Mouse (Mus musculus) MEL (cell line): ENCODE results near the gene Grk2. TPM values are rescaled to one million over a fixed set of nuclear protein-coding genes. Genes with fewer than 3 reads are reported as not detected.
A peak's percentile ranks its signal among the peaks of the same experiment; 100 is the strongest.

Experiments
- DNase-seq: peaks from one replicate; pipeline ENCODE4 v3.0.0; 2011; ENCODE audit warnings: low read depth, low spot score
- H3K27ac ChIP-seq: 2 replicates; pipeline ENCODE4 v1.5.1; 2012; ENCODE audit warnings: low read depth, mild to moderate bottlenecking, control low read depth, low read length, moderate library complexity; ENCODE audit not compliant: control insufficient read depth
- H3K27me3 ChIP-seq, 2 experiments: fragments of 150-350 bp in 1 of 2; sonication (generic) in 1 of 2; 2 replicates each; pipeline ENCODE4 v1.6.1; 2012; ENCODE audit warnings: low read length in 2 of 2, mild to moderate bottlenecking in 2 of 2, improper control_type of control experiment in 1 of 2, moderate library complexity in 1 of 2; ENCODE audit not compliant: insufficient read depth in 2 of 2, control insufficient read depth in 1 of 2
- H3K36me3 ChIP-seq, 2 experiments: 2 replicates each; pipeline ENCODE4 v1.6.1; 2012 to 2014; ENCODE audit warnings: low read length in 2 of 2, improper control_type of control experiment in 1 of 2, inconsistent platforms in 1 of 2, mild to moderate bottlenecking in 1 of 2; ENCODE audit not compliant: insufficient read depth in 2 of 2, control insufficient read depth in 1 of 2
- H3K4me1 ChIP-seq, 2 experiments: fragments of 150-350 bp in 1 of 2; sonication (generic) in 1 of 2; 2 replicates each; pipeline ENCODE4 v1.6.1; 2012; ENCODE audit warnings: low read length in 2 of 2, improper control_type of control experiment in 1 of 2, mild to moderate bottlenecking in 1 of 2; ENCODE audit not compliant: insufficient read depth in 2 of 2, control insufficient read depth in 1 of 2
- H3K4me3 ChIP-seq, 2 experiments: fragments of 150-350 bp in 1 of 2; sonication (generic) in 1 of 2; 2 replicates each; pipeline ENCODE4 v1.5.1; 2012; ENCODE audit warnings: low read depth in 2 of 2, low read length in 2 of 2, mild to moderate bottlenecking in 2 of 2, moderate library complexity in 2 of 2, control low read depth in 1 of 2, improper control_type of control experiment in 1 of 2; ENCODE audit not compliant: control insufficient read depth in 1 of 2, insufficient read depth in 1 of 2
- H3K79me2 ChIP-seq: 2 replicates; pipeline ENCODE4 v1.6.1; 2012; ENCODE audit warnings: mild to moderate bottlenecking, low read length, moderate library complexity; ENCODE audit not compliant: control insufficient read depth, poor library complexity, insufficient read depth
- H3K9ac ChIP-seq: 2 replicates; pipeline ENCODE4 v1.6.1; 2012; ENCODE audit warnings: low read depth, mild to moderate bottlenecking, control low read depth, low read length, moderate library complexity; ENCODE audit not compliant: control insufficient read depth, poor library complexity, severe bottlenecking
- H3K9me3 ChIP-seq: fragments of 150-350 bp; sonication (generic); replicated peaks from 2 replicates; pipeline ENCODE4 v1.6.1; 2012; ENCODE audit warnings: mild to moderate bottlenecking, low read length, improper control_type of control experiment, moderate library complexity; ENCODE audit not compliant: insufficient read depth
- CHD1 ChIP-seq: IDR thresholded peaks from 2 replicates; pipeline ENCODE4 v1.6.1; 2012; ENCODE audit warnings: low read depth, mild to moderate bottlenecking, inconsistent platforms, low read length, improper control_type of control experiment
- CHD2 ChIP-seq: IDR thresholded peaks from 2 replicates; pipeline ENCODE4 v1.6.1; 2011; ENCODE audit warnings: low read length, improper control_type of control experiment
- CTCF ChIP-seq, 3 experiments: IDR thresholded peaks in 2 of 3; conservative IDR thresholded peaks in 1 of 3; 2 replicates each; pipeline ENCODE4 v1.5.1; 2011 to 2012; ENCODE audit warnings: low read length in 3 of 3, low read depth in 2 of 3, mild to moderate bottlenecking in 2 of 3, improper control_type of control experiment in 1 of 3, inconsistent platforms in 1 of 3, mixed read lengths in 1 of 3, moderate library complexity in 1 of 3; ENCODE audit not compliant: control insufficient read depth in 1 of 3, insufficient read depth in 1 of 3, poor library complexity in 1 of 3, severe bottlenecking in 1 of 3
- ELF1 ChIP-seq: IDR thresholded peaks from 2 replicates; pipeline ENCODE4 v1.6.1; 2014; ENCODE audit warnings: low read depth, mild to moderate bottlenecking, inconsistent platforms, low read length, improper control_type of control experiment, moderate library complexity
- ETS1 ChIP-seq: IDR thresholded peaks from 2 replicates; pipeline ENCODE4 v1.6.1; 2012; ENCODE audit warnings: low read depth, mild to moderate bottlenecking, inconsistent platforms, low read length, improper control_type of control experiment, moderate library complexity
- GATA1 ChIP-seq: IDR thresholded peaks from 2 replicates; pipeline ENCODE4 v1.6.1; 2011; ENCODE audit warnings: low read depth, low read length, improper control_type of control experiment
- HCFC1 ChIP-seq: IDR thresholded peaks from 2 replicates; pipeline ENCODE4 v1.6.1; 2012; ENCODE audit warnings: low read depth, mild to moderate bottlenecking, inconsistent platforms, low read length, improper control_type of control experiment, moderate library complexity
- KAT2A ChIP-seq: conservative IDR thresholded peaks from 2 replicates; pipeline ENCODE4 v1.6.1; 2012; ENCODE audit warnings: low read depth, low read length, improper control_type of control experiment, inconsistent platforms
- MAFK ChIP-seq: IDR thresholded peaks from 2 replicates; pipeline ENCODE4 v1.6.1; 2011; ENCODE audit warnings: low read depth, mild to moderate bottlenecking, low read length, improper control_type of control experiment, borderline replicate concordance
- MAX ChIP-seq: IDR thresholded peaks from 2 replicates; pipeline ENCODE4 v1.6.1; 2011; ENCODE audit warnings: low read length, improper control_type of control experiment
- MEF2A ChIP-seq: IDR thresholded peaks from 2 replicates; pipeline ENCODE4 v1.6.1; 2014; ENCODE audit warnings: low read depth, mild to moderate bottlenecking, inconsistent platforms, low read length, improper control_type of control experiment; ENCODE audit not compliant: poor library complexity, insufficient replicate concordance, severe bottlenecking; ENCODE audit errors: extremely low read depth
- MXI1 ChIP-seq: IDR thresholded peaks from 2 replicates; pipeline ENCODE4 v1.6.1; 2011; ENCODE audit warnings: mild to moderate bottlenecking, low read depth, low read length, improper control_type of control experiment
- MYB ChIP-seq: IDR thresholded peaks from 2 replicates; pipeline ENCODE4 v1.6.1; 2011; ENCODE audit warnings: mild to moderate bottlenecking, low read depth, low read length, improper control_type of control experiment
- MYC ChIP-seq: IDR thresholded peaks from 2 replicates; pipeline ENCODE4 v1.6.1; 2011; ENCODE audit warnings: low read depth, mild to moderate bottlenecking, low read length, improper control_type of control experiment, moderate library complexity
- NELFE ChIP-seq: IDR thresholded peaks from 2 replicates; pipeline ENCODE4 v1.6.1; 2011; ENCODE audit warnings: low read depth, low read length, improper control_type of control experiment
- NRF1 ChIP-seq: IDR thresholded peaks from 2 replicates; pipeline ENCODE4 v1.6.1; 2014; ENCODE audit warnings: low read depth, mild to moderate bottlenecking, inconsistent platforms, low read length, improper control_type of control experiment, moderate library complexity; ENCODE audit not compliant: poor library complexity, insufficient read depth, severe bottlenecking
- POLR2A ChIP-seq, 2 experiments: IDR thresholded peaks; 2 replicates each; pipeline ENCODE4 v1.6.1; 2011 to 2012; ENCODE audit warnings: low read length in 2 of 2, mild to moderate bottlenecking in 2 of 2, control low read depth in 1 of 2, improper control_type of control experiment in 1 of 2, low read depth in 1 of 2, moderate library complexity in 1 of 2; ENCODE audit not compliant: control insufficient read depth in 1 of 2, insufficient read depth in 1 of 2, poor library complexity in 1 of 2
- POLR2AphosphoS5 ChIP-seq: IDR thresholded peaks from 2 replicates; pipeline ENCODE4 v1.6.1; 2012; ENCODE audit warnings: low read depth, borderline replicate concordance, mild to moderate bottlenecking, inconsistent platforms, low read length, moderate library complexity, mixed read lengths
- RAD21 ChIP-seq: IDR thresholded peaks from 2 replicates; pipeline ENCODE4 v1.6.1; 2011; ENCODE audit warnings: mild to moderate bottlenecking, low read depth, low read length, improper control_type of control experiment
- RCOR1 ChIP-seq: IDR thresholded peaks from 2 replicates; pipeline ENCODE4 v1.6.1; 2012; ENCODE audit warnings: low read depth, mild to moderate bottlenecking, inconsistent platforms, low read length, improper control_type of control experiment
- SIN3A ChIP-seq: IDR thresholded peaks from 2 replicates; pipeline ENCODE4 v1.6.1; 2012; ENCODE audit warnings: low read length, improper control_type of control experiment, inconsistent platforms
- SMC3 ChIP-seq: IDR thresholded peaks from 2 replicates; pipeline ENCODE4 v1.6.1; 2011; ENCODE audit warnings: low read depth, low read length, improper control_type of control experiment
- TBP ChIP-seq: IDR thresholded peaks from 2 replicates; pipeline ENCODE4 v1.8.0; 2011; ENCODE audit warnings: low read depth, low read length, improper control_type of control experiment
- TCF12 ChIP-seq: IDR thresholded peaks from 2 replicates; pipeline ENCODE4 v1.6.1; 2014; ENCODE audit warnings: low read depth, mild to moderate bottlenecking, inconsistent platforms, low read length, improper control_type of control experiment, moderate library complexity
- USF1 ChIP-seq: IDR thresholded peaks from 2 replicates; pipeline ENCODE4 v1.6.1; 2014; ENCODE audit warnings: low read depth, mild to moderate bottlenecking, inconsistent platforms, low read length, improper control_type of control experiment, moderate library complexity
- ZC3H11A ChIP-seq: IDR thresholded peaks from 2 replicates; pipeline ENCODE4 v1.6.1; 2012; ENCODE audit warnings: low read depth, mild to moderate bottlenecking, inconsistent platforms, low read length, improper control_type of control experiment
- ZKSCAN1 ChIP-seq: IDR thresholded peaks from 2 replicates; pipeline ENCODE4 v1.6.1; 2012; ENCODE audit warnings: low read depth, mild to moderate bottlenecking, inconsistent platforms, low read length, improper control_type of control experiment, moderate library complexity
- ZMIZ1 ChIP-seq: IDR thresholded peaks from 2 replicates; pipeline ENCODE4 v1.6.1; 2012; ENCODE audit warnings: low read depth, mild to moderate bottlenecking, inconsistent platforms, low read length, improper control_type of control experiment, moderate library complexity
- ZNF384 ChIP-seq: IDR thresholded peaks from 2 replicates; pipeline ENCODE4 v1.6.1; 2012; ENCODE audit warnings: low read depth, mild to moderate bottlenecking, inconsistent platforms, low read length, improper control_type of control experiment
- polyA plus RNA-seq, 2 experiments: library from polyadenylated mRNA; stranded (reverse) in 1 of 2; unstranded in 1 of 2; fragments of >175 nt in 1 of 2; fragments of >200 nt in 1 of 2; gene quantifications; 2 replicates each; pipeline versions ENCODE4 v1.2.1 to v1.2.4; 2012; ENCODE audit warnings: low replicate concordance in 2 of 2, low read depth in 1 of 2; ENCODE audit not compliant: insufficient read length in 2 of 2, insufficient read depth in 1 of 2, missing spikeins in 1 of 2
- total RNA-seq: library from RNA; depleted of rRNA; stranded (reverse); fragments of 300-350 nt; gene quantifications from 2 replicates; pipeline ENCODE4 v1.2.3, GENCODE M21; 2012

Grk2 gene
- total and polyA plus RNA-seq, 3 experiments, result 75.2 to 105 TPM; not detected in 1

DNA sequence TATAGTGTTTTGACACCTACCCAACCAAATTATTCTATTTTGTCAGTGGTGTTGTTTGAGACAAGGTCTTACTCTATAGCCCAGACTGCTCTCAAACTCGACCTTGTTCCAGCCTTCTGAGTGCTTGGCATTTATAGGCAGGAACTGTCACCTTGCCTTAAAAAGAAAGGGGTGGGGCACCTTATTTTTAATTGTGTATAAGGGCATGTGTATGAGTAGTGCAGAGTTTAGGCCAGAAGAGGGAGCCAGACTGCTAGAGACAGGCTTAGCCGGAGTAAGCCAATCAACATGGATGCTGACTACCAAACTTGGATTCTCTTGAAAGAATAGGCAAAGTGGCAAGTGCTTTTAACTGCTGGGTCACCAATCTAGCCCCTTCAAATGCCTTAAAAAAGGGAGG is 32.1 kb upstream of the Grk2 start:
- DNase-seq, result peak; percentile 86
- TF ChIP-seq RAD21 (peak; percentile 61), POLR2AphosphoS5 (no peak), SMC3 (peak; percentile 72), TBP (no peak), MXI1 (peak; percentile 52; the same call in 1 of the 2 replicates), MEF2A (no peak), CHD2 (no peak), CTCF (IDR thresholded peaks at IDR 0.05 in 2 of 3, conservative IDR thresholded peaks at IDR 0.05 in 1 of 3; ENCODE audit: control insufficient read depth in 1 of 3, insufficient read depth in 1 of 3, low read depth in 2 of 3, low read length in 3 of 3, poor library complexity in 1 of 3, severe bottlenecking in 1 of 3) (peak; percentile 70 to 83 (median 72)), ZC3H11A (peak; percentile 25; the same call in 1 of the 2 replicates), MYC (0 out of 2 replicates have a peak, but pooled peaks have one; percentile 33), SIN3A (peak; percentile 71; the same call in 1 of the 2 replicates), KAT2A (no peak), CHD1 (no peak)
- Histone ChIP-seq H3K4me3 (no peak overlapping the region), H3K79me2 (peaks cover 5% of the 10 kb centered on the region), H3K27ac (no peak overlapping the region), H3K9ac (no peak overlapping the region), H3K9me3 (no peaks in the 10 kb centered on the region), H3K27me3 (no peaks in the 10 kb centered on the region), H3K4me1 (no peaks in the 10 kb centered on the region; a peak in 2 of 4 replicates), H3K36me3 (peaks cover 0 to 24% of the 10 kb centered on the region in 2 experiments; a peak in 2 of 4 replicates)

DNA sequence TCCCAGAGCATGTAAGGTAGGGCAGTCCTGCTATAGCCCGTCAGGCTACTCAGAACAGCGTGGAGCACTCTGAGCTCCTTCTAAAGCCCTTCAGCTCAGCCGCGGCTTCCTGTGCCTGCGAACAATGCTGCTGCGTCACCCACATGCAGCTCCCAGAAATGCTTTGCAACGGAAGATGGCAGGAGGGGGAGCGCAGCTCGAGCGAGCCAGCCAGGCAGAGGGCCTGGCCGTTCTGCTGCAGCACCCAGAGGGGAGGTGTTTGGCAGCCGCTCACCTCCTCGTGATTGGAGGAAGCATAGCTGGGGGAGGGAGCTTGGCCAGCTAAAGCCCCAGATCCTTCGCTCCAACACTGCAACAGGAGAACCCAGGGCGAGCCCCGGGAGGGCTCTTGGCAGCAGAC is 27.8 kb upstream of the Grk2 start:
- H3K4me1 ChIP-seq, result peaks cover 13 to 19% of the 10 kb centered on the region in 2 experiments
- DNase-seq, result peak; percentile 97
- H3K79me2 ChIP-seq, result peaks cover 17% of the 10 kb centered on the region
- H3K9ac ChIP-seq, result peak overlapping the region; percentile 88
- H3K9me3 ChIP-seq, result no peaks in the 10 kb centered on the region
- TF ChIP-seq SIN3A, result peak; percentile 91
- peak; percentile 98 for TF ChIP-seq MXI1
- TF ChIP-seq GATA1, result no peak
- peak; percentile 61 for TF ChIP-seq ETS1
- peak; percentile 70 for TF ChIP-seq TBP
- peak; percentile 5; the same call in 1 of the 2 replicates for TF ChIP-seq SMC3
- TF ChIP-seq ZMIZ1, result peak; percentile 73; the same call in 1 of the 2 replicates
- peak; percentile 58 for TF ChIP-seq NELFE
- no peak for TF ChIP-seq MYB
- TF ChIP-seq ZC3H11A, result no peak
- no peak for TF ChIP-seq MAFK
- no peak for TF ChIP-seq CHD2
- TF ChIP-seq NRF1, result no peak
- peak; percentile 76 for TF ChIP-seq HCFC1
- TF ChIP-seq ELF1, result peak; percentile 33; the same call in 1 of the 2 replicates
- no peak for TF ChIP-seq USF1
- no peak for TF ChIP-seq CTCF (IDR thresholded peaks at IDR 0.05 in 2 of 3, conservative IDR thresholded peaks at IDR 0.05 in 1 of 3; ENCODE audit: control insufficient read depth in 1 of 3, insufficient read depth in 1 of 3, low read depth in 2 of 3, low read length in 3 of 3, poor library complexity in 1 of 3, severe bottlenecking in 1 of 3)
- TF ChIP-seq POLR2A (IDR thresholded peaks at IDR 0.05; ENCODE audit: control insufficient read depth in 1 of 2, insufficient read depth in 1 of 2, low read depth in 1 of 2, low read length in 2 of 2, poor library complexity in 1 of 2), result peak; percentile 44 to 91; a peak in 2 of 4 replicates
- TF ChIP-seq TCF12, result peak; percentile 24; the same call in 1 of the 2 replicates
- peak; percentile 85 for TF ChIP-seq MYC
- no peak for TF ChIP-seq ZNF384
- no peak for TF ChIP-seq ZKSCAN1
- TF ChIP-seq MAX, result peak; percentile 83
- no peak for TF ChIP-seq RCOR1
- TF ChIP-seq KAT2A, result 0 out of 2 replicates have a peak, but pooled peaks have one; percentile 25
- no peak for TF ChIP-seq POLR2AphosphoS5
- TF ChIP-seq, all 39 proteins: peak for 14
- Histone ChIP-seq H3K36me3 (peaks cover 17 to 28% of the 10 kb centered on the region in 2 experiments), H3K4me3 (peak overlapping the region; percentile 82 to 84), H3K27me3 (no peaks in the 10 kb centered on the region), H3K27ac (peak overlapping the region; percentile 94)
